Mouse (Mus musculus): ENCODE results near the gene Kif1a.

- TF ChIP-seq MYC (IDR thresholded peaks at IDR 0.05; ENCODE audit: low read depth, low read length), result no peak
- TF ChIP-seq KAT2A (conservative IDR thresholded peaks at IDR 0.05; ENCODE audit: low read depth, low read length), result no peak
- TF ChIP-seq MAZ (IDR thresholded peaks at IDR 0.05; ENCODE audit: low read depth, low read length), result no peak
Observed at GRCm38 (mm10) chr1:93072279-93072865, 29.4 kb downstream of the Kif1a start.

Data from MEL (cell line).